Mouse (Mus musculus) G1E (cell line): ENCODE results near the gene Zfp148.

ENCODE experiments used
- CTCF ChIP-seq: IDR thresholded peaks from 2 replicates; pipeline ENCODE4 v1.5.1; 2012; ENCODE audit warnings: low read depth, low read length, inconsistent platforms, mixed read lengths
- GATA1 ChIP-seq: IDR thresholded peaks from 2 replicates; pipeline ENCODE4 v1.6.1; 2012; ENCODE audit warnings: borderline replicate concordance, low read length, inconsistent platforms, mixed read lengths
- POLR2AphosphoS5 ChIP-seq: IDR thresholded peaks from 2 replicates; pipeline ENCODE4 v1.6.1; 2012; ENCODE audit warnings: low read depth, low read length, inconsistent platforms; ENCODE audit not compliant: insufficient replicate concordance
- TAL1 ChIP-seq: conservative IDR thresholded peaks from 2 replicates; pipeline ENCODE4 v1.6.1; 2012; ENCODE audit warnings: low read depth, low read length, inconsistent platforms, mixed read lengths

DNA sequence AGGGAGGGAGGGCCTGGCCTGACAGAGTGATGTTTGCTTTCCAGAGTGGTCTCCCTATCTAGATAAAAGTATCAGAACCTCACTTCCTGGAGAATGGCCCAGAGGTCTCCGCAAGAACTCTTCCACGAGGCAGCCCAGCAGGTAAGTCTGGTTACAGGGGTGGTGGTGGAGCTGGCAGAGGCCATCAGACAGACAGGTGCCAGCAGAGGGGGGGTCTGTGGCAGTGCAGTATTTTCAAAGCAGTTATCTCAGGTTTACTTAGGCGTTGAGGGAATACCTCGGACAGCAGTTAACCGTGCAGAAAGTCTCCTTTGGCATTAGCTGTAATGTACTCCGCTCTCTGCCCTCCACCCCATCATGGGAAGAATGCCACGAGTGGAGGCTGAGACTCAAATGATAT lies 137.6 kb downstream of the Zfp148 start:
- TF ChIP-seq CTCF: no peak
- TF ChIP-seq POLR2AphosphoS5: no peak
- TF ChIP-seq TAL1: no peak
- TF ChIP-seq GATA1: no peak
